Mouse (Mus musculus) megakaryocyte, embryonic 14.5 days (primary cell): ENCODE data around the gene Slc36a4. TPM values are rescaled to one million over a fixed set of nuclear protein-coding genes. Genes with fewer than 3 reads are reported as not detected.
A peak's percentile ranks its signal among the peaks of the same experiment; 100 is the strongest.

Experiments used
- H3K27me3 ChIP-seq: replicated peaks from 2 replicates; pipeline ENCODE3; 2012; ENCODE audit warnings: inconsistent platforms
- H3K36me3 ChIP-seq: replicated peaks from 2 replicates; pipeline ENCODE3; 2012; ENCODE audit warnings: low read length, inconsistent platforms, mixed read lengths
- H3K4me1 ChIP-seq: 2 replicates; pipeline ENCODE4 v1.6.1; 2012; ENCODE audit warnings: inconsistent platforms
- H3K4me3 ChIP-seq: replicated peaks from 2 replicates; pipeline ENCODE3; 2012; ENCODE audit warnings: moderate library complexity, mild to moderate bottlenecking, inconsistent platforms
- H3K9me3 ChIP-seq: 2 replicates; pipeline ENCODE4 v1.6.1; 2012; ENCODE audit warnings: inconsistent platforms
- FLI1 ChIP-seq: IDR thresholded peaks from 2 replicates; pipeline ENCODE4 v1.6.1; 2012; ENCODE audit warnings: low read length, inconsistent platforms, mixed read lengths
- GATA1 ChIP-seq: IDR thresholded peaks from 3 replicates; pipeline ENCODE4 v1.6.1; 2012; ENCODE audit warnings: mixed read lengths, low read length, inconsistent platforms, borderline replicate concordance
- polyA plus RNA-seq: library from polyadenylated mRNA; stranded (reverse); fragments of >175 nt; gene quantifications from 2 replicates; pipeline ENCODE4 v1.2.3, GENCODE M21; 2012; ENCODE audit warnings: low replicate concordance; ENCODE audit not compliant: insufficient read depth

Slc36a4 gene
- polyA plus RNA-seq, result 0.11 TPM in 1 of 2 replicates, not detected in the other

DNA sequence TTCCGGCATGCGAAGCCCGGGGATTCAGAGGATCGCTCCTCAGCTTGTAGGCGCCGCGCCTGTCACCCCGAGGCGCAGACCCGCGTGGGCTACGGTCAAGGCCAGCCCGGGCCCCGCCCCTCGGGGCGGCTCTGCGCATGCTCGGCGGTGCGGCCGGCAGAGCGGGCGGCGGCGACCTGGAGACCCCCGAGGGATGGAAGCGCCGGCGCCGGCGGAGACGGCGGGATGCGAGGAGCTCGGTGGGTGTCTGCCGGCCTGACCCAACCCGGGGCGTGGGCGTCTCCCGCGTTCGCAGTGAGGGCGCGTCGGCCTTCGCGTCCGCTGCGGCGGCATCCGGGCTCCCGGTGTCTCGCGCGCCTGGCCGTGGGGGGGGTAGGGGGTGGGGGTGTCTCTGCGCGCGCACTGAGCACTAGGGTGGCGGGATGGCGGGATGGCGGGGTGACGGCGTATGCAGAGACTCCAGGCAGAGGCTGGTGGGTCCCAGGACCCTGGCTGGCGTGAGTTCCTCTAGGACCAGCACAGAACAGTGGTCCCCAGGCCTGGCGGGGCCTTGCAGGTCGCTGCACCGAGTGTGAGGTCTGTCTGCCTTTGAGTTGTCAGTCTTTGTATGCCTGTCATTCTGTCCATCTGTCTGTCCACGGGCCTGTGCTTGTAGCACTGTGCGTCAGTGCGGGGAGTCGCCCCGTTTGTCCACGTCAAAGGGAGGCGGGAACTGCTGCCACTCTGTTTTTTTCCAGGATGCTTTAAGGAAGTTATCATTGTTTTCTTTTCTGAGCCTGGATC, at the start of gene Slc36a4:
TSS of gene Slc36a4 (plus strand) at position 140 of the 783 bp plus-strand sequence.
- no peaks in the 10 kb centered on the region for H3K36me3 ChIP-seq
- no peak for TF ChIP-seq FLI1
- TF ChIP-seq GATA1, result no peak
- peaks cover 29% of the 10 kb centered on the region for H3K27me3 ChIP-seq
- peaks cover 15% of the 10 kb centered on the region for H3K4me1 ChIP-seq
- H3K4me3 ChIP-seq, result peak within 1 kb of the TSS; percentile 93
- H3K9me3 ChIP-seq, result peaks cover 8% of the 10 kb centered on the region

- TF ChIP-seq GATA1 (no peak), FLI1 (no peak)
- no peak overlapping the region for H3K4me3 ChIP-seq
- no peaks in the 10 kb centered on the region for H3K9me3 ChIP-seq
Measured at GRCm38 (mm10) chr9:15664606-15665005, 44.9 kb upstream of the Slc36a4 start.

GRCm38 (mm10) chr9:15669452-15669851, 40.1 kb upstream of the Slc36a4 start:
- TF ChIP-seq FLI1 (no peak), GATA1 (no peak)
- 0 out of 2 replicates have a peak, but pooled peaks cover 3% of the 10 kb centered on the region for H3K4me1 ChIP-seq

More at GRCm38 (mm10) chr9:15664606-15665005, 44.9 kb upstream of the Slc36a4 start:
- Histone ChIP-seq H3K36me3 (no peaks in the 10 kb centered on the region), H3K27me3 (no peaks in the 10 kb centered on the region), H3K4me1 (no peaks in the 10 kb centered on the region)

DNA sequence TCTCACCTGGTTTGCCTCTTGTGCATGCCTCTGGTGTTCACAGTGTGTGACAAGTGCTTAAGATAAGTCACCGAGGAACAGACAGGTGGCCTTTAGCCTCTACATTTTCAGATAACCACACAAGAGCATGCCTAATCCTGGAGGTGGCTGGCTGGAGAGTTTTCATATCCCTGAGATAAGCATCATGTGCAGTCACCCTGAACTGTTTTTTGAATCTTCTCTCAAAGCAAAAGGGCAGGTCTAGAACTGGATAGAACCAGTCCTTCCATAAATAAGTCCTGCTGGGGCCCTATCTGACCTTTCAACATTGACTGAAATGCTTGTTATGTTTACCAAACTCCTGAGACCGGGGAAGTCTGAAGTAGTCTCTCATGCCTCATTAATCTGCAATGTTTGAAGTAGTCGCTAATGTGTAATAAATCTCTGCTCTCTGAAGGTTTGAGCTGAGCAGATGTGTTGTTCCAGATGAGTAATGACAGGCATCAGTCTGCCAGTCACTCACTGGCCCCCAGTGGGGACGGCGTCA, 39.5 kb upstream of the Slc36a4 start:
- H3K4me1 ChIP-seq, result 0 out of 2 replicates have a peak, but pooled peaks cover 3% of the 10 kb centered on the region
- H3K27me3 ChIP-seq, result peaks cover 2% of the 10 kb centered on the region
- TF ChIP-seq FLI1, result no peak
- no peak for TF ChIP-seq GATA1
- H3K9me3 ChIP-seq, result no peaks in the 10 kb centered on the region
- no peak overlapping the region for H3K4me3 ChIP-seq
- no peaks in the 10 kb centered on the region for H3K36me3 ChIP-seq

More at GRCm38 (mm10) chr9:15669452-15669851, 40.1 kb upstream of the Slc36a4 start:
- Histone ChIP-seq H3K9me3 (no peaks in the 10 kb centered on the region), H3K4me3 (no peak overlapping the region), H3K27me3 (peaks cover 2% of the 10 kb centered on the region), H3K36me3 (no peaks in the 10 kb centered on the region)

GRCm38 (mm10) chr9:15672251-15672650, 37.3 kb upstream of the Slc36a4 start:
- H3K27me3 ChIP-seq, result peaks cover 2% of the 10 kb centered on the region
- 0 out of 2 replicates have a peak, but pooled peaks cover 3% of the 10 kb centered on the region for H3K4me1 ChIP-seq
- TF ChIP-seq FLI1 (no peak), GATA1 (no peak)
- no peak overlapping the region for H3K4me3 ChIP-seq
- no peaks in the 10 kb centered on the region for H3K36me3 ChIP-seq
- no peaks in the 10 kb centered on the region for H3K9me3 ChIP-seq

DNA sequence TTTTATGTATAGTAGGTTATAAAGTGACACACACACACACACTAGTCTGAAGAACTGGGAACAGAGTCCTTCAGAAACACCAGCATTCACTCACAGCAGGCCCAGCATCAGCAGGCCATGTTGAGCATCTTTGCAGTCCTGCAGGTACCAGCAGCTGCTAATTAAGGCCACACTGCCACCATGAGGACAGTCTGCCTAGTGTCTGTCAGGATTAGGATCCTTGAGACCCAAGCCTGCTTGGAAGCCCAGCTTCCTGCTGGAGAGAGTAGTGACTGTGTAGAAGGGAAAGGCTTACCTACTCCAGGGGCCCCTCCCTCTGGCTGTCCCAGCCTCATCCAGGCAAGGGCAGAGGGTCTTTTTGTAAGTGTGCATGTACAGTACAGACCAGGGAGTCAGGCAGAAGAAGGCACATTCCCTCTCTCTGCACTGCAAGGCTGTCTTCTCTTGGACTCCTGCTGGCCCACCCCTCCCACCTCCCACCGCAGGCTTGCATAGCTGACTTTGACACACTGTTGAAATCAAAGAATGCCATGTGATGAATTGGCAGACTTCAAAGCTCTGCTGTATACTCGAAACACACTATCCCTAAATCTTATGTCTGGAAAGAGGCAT, 27.6 kb upstream of the Slc36a4 start:
- H3K9me3 ChIP-seq, result no peaks in the 10 kb centered on the region
- no peaks in the 10 kb centered on the region for H3K36me3 ChIP-seq
- no peaks in the 10 kb centered on the region; the same call in 1 of the 2 replicates for H3K4me1 ChIP-seq
- peaks cover 2% of the 10 kb centered on the region for H3K27me3 ChIP-seq
- no peak overlapping the region for H3K4me3 ChIP-seq
- TF ChIP-seq FLI1, result no peak
- no peak for TF ChIP-seq GATA1

DNA sequence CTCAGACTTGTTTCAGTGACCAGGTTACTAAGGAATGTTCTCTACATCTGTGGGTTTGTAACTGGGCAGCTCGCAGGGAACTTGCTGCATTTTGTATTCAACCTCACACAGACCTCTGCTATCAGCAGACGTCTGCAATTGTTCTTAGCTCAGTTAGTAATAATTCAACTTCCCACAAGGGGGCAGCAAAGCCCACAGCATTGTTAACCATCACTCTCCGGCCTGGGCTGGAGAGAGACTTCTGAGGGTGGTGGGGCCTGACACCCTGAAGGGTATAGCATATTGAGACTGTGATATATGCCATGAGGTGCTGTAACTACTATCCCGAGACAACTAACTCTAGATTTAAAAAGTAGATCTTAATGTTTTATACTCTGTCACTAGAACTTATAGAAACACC, 24.3 kb upstream of the Slc36a4 start:
- TF ChIP-seq GATA1, result no peak
- TF ChIP-seq FLI1, result no peak
- H3K4me3 ChIP-seq, result no peak overlapping the region
- peaks cover 4% of the 10 kb centered on the region for H3K27me3 ChIP-seq
- H3K9me3 ChIP-seq, result no peaks in the 10 kb centered on the region
- no peaks in the 10 kb centered on the region; the same call in 1 of the 2 replicates for H3K4me1 ChIP-seq
- H3K36me3 ChIP-seq, result no peaks in the 10 kb centered on the region

- TF ChIP-seq GATA1 (no peak), FLI1 (no peak)
- Histone ChIP-seq H3K4me3 (no peak overlapping the region), H3K27me3 (peaks cover 1% of the 10 kb centered on the region), H3K4me1 (no peaks in the 10 kb centered on the region), H3K36me3 (no peaks in the 10 kb centered on the region), H3K9me3 (no peaks in the 10 kb centered on the region)
Measured at GRCm38 (mm10) chr9:15687358-15687757, 22.2 kb upstream of the Slc36a4 start.

- H3K27me3 ChIP-seq, result peaks cover 1% of the 10 kb centered on the region
- H3K9me3 ChIP-seq, result no peaks in the 10 kb centered on the region
- H3K36me3 ChIP-seq, result no peaks in the 10 kb centered on the region
- no peak overlapping the region for H3K4me3 ChIP-seq
- no peak for TF ChIP-seq FLI1
- TF ChIP-seq GATA1, result no peak
- H3K4me1 ChIP-seq, result no peaks in the 10 kb centered on the region
Measured at GRCm38 (mm10) chr9:15693847-15694246, 15.7 kb upstream of the Slc36a4 start.

- H3K4me1 ChIP-seq, result no peaks in the 10 kb centered on the region
- no peak overlapping the region for H3K4me3 ChIP-seq
- TF ChIP-seq FLI1, result no peak
- no peak for TF ChIP-seq GATA1
- peaks cover 1% of the 10 kb centered on the region for H3K27me3 ChIP-seq
- H3K36me3 ChIP-seq, result no peaks in the 10 kb centered on the region
- H3K9me3 ChIP-seq, result no peaks in the 10 kb centered on the region
Measured at GRCm38 (mm10) chr9:15694989-15695388, 14.5 kb upstream of the Slc36a4 start.
